Mouse (Mus musculus) ES-Bruce4 (cell line): ENCODE measurements around the gene Scamp3.

Experiments used
- CTCF ChIP-seq: IDR thresholded peaks from one replicate; pipeline ENCODE4 v1.8.1; 2011; ENCODE audit warnings: low read depth, low read length
- POLR2A ChIP-seq: IDR thresholded peaks from one replicate; pipeline ENCODE4 v1.8.1; 2011; ENCODE audit warnings: low read length; ENCODE audit not compliant: insufficient read depth

GRCm38 (mm10) chr3:89226900-89227299, 49.6 kb downstream of the Scamp3 start, which contains the start of gene Mtx1:
- no peak for TF ChIP-seq POLR2A
- TF ChIP-seq CTCF: no peak
